Comparison of ENCODE assay signal across 9 mouse cellular contexts in genomic region chr12:70113351-70113750, GRCm38 (mm10). TPM values are rescaled to one million over a fixed set of nuclear protein-coding genes. Genes with fewer than 3 reads are reported as not detected.
A peak's percentile ranks its signal among the peaks of the same experiment; 100 is the strongest.
DNase-seq lines count a peak whose midpoint lies in the region; ATAC-seq lines count a peak whose summit lies in the region.
"Had no signal": no experiment of that assay in that cellular context is flagged by ENCODE, and none has a peak within 500 bp of the region (broad histone marks: within the 10 kb centered on the region; RNA-seq: fewer than 3 reads in every experiment).

Gene Nin (minus strand): TSS chr12:70113717.

- WGBS in neural tube, embryonic 13.5 days: 57% methylated on average over 11 of the region's 11 CpGs

- DNase-seq in layer of hippocampus, adult 18-20 months (ENCODE audit: low spot score in 2 of 2): no peak
- no peak for DNase-seq in layer of hippocampus, adult 11-12 months (ENCODE audit: low spot score)
- no peak for DNase-seq in adrenal gland, postnatal 25 days
- no peak for DNase-seq in gastrocnemius, adult 8-10 months (ENCODE audit: low spot score in 2 of 2)
- DNase-seq in layer of hippocampus, postnatal 25 days (ENCODE audit: extremely low spot score in 1 of 2, low spot score in 1 of 2): no peak
- DNase-seq in urinary bladder, postnatal 4 days (ENCODE audit: low spot score in 2 of 2): no peak
- no peak for DNase-seq in spleen, postnatal 36 days (ENCODE audit: low spot score in 2 of 2)

- no peak for ATAC-seq in neural tube, embryonic 13.5 days (ENCODE audit: low read depth)

- H3K4me2 ChIP-seq in neural tube, embryonic 13.5 days: peak within 1 kb of the TSS; percentile 87

- no peaks in the 10 kb centered on the region for H3K36me3 ChIP-seq in neural tube, embryonic 13.5 days

- H3K4me3 ChIP-seq in neural tube, embryonic 13.5 days: no peak within 1 kb of the TSS

- 0 out of 2 replicates have a peak within 1 kb of the TSS, but pooled peaks have one; percentile 26 for H3K9ac ChIP-seq in neural tube, embryonic 13.5 days

- peaks cover 37% of the 10 kb centered on the region for H3K4me1 ChIP-seq in neural tube, embryonic 13.5 days (replicated peaks)

- H3K9me3 ChIP-seq in neural tube, embryonic 13.5 days: no peaks in the 10 kb centered on the region

- no peak within 1 kb of the TSS for H3K27ac ChIP-seq in neural tube, embryonic 13.5 days (replicated peaks)
- H3K27ac ChIP-seq: liver, embryonic 14.5 days had no signal

- H3K27me3 ChIP-seq in neural tube, embryonic 13.5 days: no peaks in the 10 kb centered on the region

RNA-seq across cellular contexts. Expression of gene Nin, which starts in this region (rescaled TPM):
- total RNA-seq in layer of hippocampus, adult 18-20 months (2021): 10 to 100 TPM; 62.4 to 69.6 TPM
- 30.8 and 42.1 TPM in 2 replicates for total RNA-seq in adrenal gland, postnatal 25 days (2021)
- 10 to 100 TPM; 26.3 to 45.2 (median 31.7) TPM for total RNA-seq in gastrocnemius, adult 8-10 months (2022)
- total RNA-seq in layer of hippocampus, postnatal 25 days (2021): 10 to 100 TPM; 53.7 to 69.3 TPM
- polyA plus RNA-seq in neural tube, embryonic 13.5 days (2015; fragmentation: Nextera tagmentation; extraction: Ambion mirVana): 11.5 and 12.1 TPM in 2 replicates
